Mouse (Mus musculus): ENCODE measurements around the gene Arfgap2.
A peak's percentile ranks its signal among the peaks of the same experiment; 100 is the strongest.
"Not testable (repeated sequence)": the region's sequence is repeated elsewhere in the genome, so short reads cannot be mapped to it uniquely, and the experiment has no call there.

Gene Arfgap2

DNA sequence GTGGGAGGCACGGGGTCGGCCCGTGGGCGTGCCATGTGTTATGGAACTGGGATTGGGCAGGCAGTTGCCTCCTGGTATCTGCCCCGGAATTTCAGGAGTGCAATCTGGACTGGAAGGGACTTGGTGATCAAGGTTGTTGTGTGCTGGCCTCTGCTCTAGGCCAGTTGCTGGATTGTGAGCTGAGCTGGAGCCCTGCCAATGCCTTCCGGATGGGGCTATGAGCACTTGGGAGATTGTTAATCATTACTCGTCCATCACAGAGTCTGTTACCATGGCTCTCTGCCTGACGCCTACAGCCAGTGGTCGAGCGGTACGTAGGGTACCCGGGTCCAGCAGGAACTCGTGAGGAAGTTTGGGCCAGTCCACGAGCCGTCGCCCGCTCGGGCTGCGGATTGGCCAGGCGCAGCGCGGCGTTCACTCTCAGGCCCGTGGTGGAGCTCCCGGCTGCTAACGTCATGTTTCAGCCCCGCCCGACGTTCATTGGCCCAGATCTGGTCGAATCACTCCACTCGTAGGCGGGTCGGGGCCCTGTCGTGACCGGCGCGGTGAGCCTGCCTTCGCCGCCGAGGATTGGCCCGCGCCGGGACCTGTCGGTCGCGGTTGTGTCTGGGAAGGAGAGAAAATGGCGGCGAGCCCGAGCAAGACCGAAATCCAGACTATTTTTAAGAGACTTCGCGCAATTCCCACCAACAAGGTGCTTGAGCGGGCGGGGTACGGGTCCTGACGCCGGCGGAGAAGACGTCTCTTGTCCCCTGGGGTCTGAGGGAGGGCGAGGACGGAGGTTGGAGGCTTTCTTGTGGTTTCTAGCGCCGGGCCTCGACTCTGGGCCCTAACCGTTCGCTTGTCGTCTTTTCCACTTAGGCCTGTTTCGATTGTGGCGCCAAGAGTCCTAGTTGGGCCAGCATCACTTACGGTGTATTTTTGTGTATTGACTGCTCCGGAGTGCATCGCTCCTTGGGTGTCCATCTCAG is at the start of gene Arfgap2:
Gene Arfgap2 (plus strand): TSS at position 264 of the 971 bp plus-strand sequence.
- peak; percentile 100 for DNase-seq

- DNase-seq, result no peak
Observed at GRCm38 (mm10) chr2:91217032-91217431, 47.7 kb upstream of the Arfgap2 start.

DNA sequence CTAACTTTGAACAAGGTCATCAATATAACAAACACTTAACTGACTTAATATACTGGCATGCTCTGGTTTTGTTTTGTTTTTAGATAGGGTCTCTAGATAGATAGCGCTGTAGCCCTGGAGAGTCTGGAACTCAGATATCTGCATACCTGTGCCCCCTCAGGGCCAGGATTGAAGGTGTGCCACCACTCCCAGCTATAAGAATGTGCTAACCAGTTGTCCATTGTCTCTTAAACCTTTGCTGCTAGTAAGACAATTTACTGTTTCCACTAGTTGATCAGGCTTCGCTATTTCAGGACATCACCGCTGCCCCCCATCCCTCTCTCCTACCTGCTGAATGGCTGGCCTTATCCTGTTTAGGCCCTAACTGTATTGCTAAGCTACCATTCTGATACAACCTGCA is 44.3 kb upstream of the Arfgap2 start:
- no peak for DNase-seq

- DNase-seq, result no peak
Observed at GRCm38 (mm10) chr2:91223614-91224013, 41.2 kb upstream of the Arfgap2 start.

DNA sequence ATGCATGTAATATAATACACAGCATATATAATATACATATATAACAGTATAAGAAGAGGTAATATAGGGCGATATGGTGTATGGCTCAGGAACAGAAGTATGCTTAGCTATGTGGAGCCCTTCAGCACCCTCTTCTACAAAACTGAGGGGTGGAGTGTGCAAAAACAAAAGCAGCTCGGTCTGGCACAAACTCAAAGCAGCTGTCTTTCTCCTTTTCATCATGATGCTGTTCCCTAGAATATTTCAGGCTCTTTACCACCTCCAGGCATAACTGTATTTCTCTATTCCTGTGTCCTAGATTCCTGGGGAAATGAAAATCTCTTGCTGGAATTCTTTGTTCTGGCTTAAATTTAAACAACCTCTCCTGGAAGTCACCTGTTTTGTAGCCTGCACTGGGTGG is 35.0 kb upstream of the Arfgap2 start:
- no peak for DNase-seq

- peak; percentile 96 for DNase-seq
Observed at GRCm38 (mm10) chr2:91236601-91237510, 27.9 kb upstream of the Arfgap2 start, which contains the start of gene Ddb2. Ddb2 (minus strand) TSS chr2:91236982.

GRCm38 (mm10) chr2:91237511-91238080 is 27.2 kb upstream of the Arfgap2 start:
- not testable (repeated sequence) for DNase-seq

DNA sequence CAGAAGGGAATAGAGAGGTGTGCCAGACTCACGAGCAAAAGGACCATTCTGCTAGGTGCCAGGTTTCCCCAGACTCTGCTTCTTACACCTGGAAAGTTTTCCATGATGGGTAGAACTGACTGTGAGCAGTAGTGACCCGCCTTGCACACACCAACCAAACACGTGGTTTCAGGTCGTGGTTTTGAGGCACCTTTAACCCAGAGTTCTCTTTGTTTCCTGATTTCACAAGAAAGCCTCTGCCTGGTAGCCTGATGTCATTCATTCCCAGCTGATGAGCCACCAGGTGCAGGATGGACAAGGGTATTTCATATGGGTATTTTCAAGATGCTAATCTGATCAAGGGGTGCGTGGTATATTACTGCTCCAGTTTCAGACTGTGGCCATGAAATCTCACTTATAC is 22.2 kb upstream of the Arfgap2 start:
- no peak for DNase-seq

- no peak for DNase-seq
Observed at GRCm38 (mm10) chr2:91243416-91243815, 21.4 kb upstream of the Arfgap2 start.

DNA sequence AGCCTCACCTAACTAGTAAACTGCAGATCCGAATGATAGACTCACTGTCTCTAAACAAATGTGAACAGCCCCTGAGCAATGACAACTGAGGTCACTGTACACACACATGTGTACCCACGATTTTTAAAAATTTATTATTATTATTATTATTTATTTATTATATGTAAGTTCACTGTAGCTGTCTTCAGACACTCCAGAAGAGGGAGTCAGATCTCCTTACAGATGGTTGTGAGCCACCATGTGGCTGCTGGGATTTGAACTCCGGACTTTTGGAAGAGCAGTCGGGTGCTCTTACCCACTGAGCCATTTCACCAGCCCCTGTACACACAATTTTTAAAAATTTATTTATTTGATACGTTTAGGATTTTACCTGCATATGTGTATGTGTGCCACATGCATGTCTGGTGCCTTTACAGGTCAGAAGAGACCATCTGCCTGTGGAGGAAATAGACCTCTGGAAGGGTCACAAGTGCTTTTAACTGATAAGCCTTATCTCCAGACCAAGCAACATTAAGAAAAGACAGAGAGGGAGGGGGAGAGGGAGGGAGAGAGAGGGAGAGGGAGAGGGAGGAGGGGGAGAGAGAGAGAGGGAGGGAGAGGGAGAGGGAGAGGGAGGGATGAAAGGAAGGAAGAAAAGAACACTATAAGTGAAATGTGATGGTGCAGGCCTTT is 20.1 kb upstream of the Arfgap2 start:
- DNase-seq, result no peak

- no peak for DNase-seq
Observed at GRCm38 (mm10) chr2:91248366-91248765, 16.4 kb upstream of the Arfgap2 start.

DNA sequence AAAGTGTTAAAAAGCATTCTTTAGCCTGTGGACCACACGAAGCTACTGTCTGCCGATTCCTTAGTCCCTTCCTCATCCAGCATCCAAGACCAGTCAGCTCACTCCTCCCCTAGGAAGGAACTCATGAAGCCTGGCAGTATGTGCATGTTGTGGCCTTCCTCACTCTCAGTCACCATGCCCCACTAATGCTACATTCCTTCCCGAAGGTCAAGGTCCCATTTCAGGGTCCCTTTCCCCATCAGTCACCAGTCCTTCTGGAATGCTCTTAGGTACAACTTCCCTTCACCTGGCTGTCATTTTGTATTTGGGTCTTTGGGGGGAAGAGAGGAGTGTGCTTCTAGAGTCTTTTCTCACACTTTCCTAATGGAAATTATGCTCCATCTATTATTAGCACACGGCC is 12.8 kb upstream of the Arfgap2 start:
- no peak for DNase-seq

DNA sequence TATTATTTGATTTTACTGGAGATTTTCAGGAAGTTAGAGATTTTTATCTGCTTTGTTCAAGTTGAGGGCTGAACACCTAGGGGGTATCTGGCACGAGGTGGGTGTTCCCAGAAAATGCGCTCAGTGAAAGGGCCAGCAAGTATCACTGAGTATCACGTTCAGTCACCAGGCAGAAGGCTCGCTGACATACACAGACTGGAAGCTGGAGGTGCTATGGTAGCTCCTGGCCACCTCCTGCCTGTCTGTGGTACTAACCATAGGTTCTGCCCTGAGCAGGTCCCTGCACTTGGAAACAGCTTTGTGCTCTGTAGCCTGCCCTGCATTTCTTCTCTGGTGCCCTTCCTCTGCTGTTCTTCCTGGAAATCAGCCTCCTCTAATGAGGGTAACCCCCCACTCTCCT is 12.3 kb upstream of the Arfgap2 start:
- DNase-seq, result no peak

GRCm38 (mm10) chr2:91254725-91255380 is 9.9 kb upstream of the Arfgap2 start:
- no peak for DNase-seq

DNA sequence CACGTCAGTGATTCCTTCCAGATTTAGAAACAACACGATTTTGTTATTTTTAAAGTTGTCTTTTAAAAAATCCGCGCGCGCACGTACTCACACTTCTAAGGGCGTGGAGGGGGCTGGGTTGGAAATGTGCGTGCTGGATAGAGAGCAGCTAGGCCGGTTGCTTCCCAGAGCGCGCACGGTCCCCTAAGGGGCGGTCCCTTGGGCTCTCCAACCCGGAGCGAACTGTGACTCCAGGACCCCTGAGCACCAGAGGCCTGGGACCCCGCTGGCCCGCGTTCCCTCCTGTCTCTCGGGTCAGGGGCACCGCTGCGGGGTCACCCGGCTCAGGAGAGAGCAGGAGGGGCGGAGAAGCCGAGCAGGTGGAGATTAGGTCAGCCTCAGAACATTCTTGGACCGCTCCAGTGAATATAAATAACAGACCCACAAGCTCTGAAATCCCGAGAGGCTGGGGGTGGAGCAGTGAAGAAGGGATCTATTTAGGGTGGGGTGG is 9.1 kb upstream of the Arfgap2 start, which contains the start of gene Pacsin3:
Gene Pacsin3 (plus strand): TSS at position 294 of the 490 bp plus-strand sequence.
- DNase-seq, result peak; percentile 41

GRCm38 (mm10) chr2:91256256-91257125 is 8.3 kb upstream of the Arfgap2 start:
- DNase-seq, result peak; percentile 82

- DNase-seq, result peak; percentile 79
Observed at GRCm38 (mm10) chr2:91257126-91257980, 7.4 kb upstream of the Arfgap2 start.

- peak; percentile 25 for DNase-seq
Observed at GRCm38 (mm10) chr2:91258054-91258453, 6.7 kb upstream of the Arfgap2 start.

DNA sequence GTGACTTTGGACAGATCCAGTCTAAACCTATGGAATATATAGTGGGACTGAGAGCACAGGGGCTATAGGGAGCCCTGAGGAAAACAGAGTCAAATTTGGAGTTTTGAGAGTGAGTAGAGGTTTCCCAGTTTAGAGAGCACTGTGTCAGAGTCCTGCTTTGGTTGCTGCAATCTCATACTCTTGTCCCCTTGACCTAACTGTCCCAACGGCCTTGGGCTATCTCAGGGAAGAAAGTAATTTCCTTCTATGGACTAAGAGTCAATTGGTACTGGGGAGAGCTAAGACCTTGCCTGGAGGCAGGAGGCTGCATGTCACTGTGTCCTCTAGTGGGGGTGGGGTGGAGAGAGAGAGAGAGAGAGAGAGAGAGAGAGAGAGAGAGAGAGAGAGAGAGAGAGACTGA is 5.9 kb upstream of the Arfgap2 start:
- no peak for DNase-seq

DNA sequence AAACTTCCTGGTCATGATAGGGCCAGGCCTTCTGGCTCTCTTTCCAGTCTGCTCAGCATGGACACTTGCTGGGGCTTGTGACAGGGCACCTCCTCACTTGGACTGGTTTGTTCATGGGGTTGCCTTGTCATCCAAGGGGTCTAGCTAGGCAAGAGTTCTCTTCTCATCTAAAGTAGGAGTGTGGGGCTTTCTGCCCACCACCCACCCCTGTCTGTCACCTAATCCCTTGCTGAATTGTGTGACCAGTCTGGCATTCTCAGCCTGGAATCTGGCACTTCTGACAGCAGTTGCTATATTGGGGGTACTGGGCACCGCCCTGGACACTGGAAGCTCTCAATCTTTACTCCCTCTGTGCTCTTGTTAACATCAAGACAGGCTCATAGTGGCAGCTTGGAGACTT is 5.3 kb upstream of the Arfgap2 start:
- no peak for DNase-seq
